Mouse (Mus musculus): ENCODE measurements around the gene Hivep2. TPM values are rescaled to one million over a fixed set of nuclear protein-coding genes. Genes with fewer than 3 reads are reported as not detected.

The Hivep2 gene
- polyA plus RNA-seq, 1 experiment from 2014 or later: 6.0 TPM

- no peak for ATAC-seq (ENCODE audit: borderline replicate concordance, extremely low read depth, low FRiP score, low TSS enrichment)
- no peak overlapping the region for H3K9ac ChIP-seq
Observed at GRCm38 (mm10) chr10:13997336-13997735, 31.5 kb downstream of the Hivep2 start.

GRCm38 (mm10) chr10:14004769-14005517 lies 39.1 kb downstream of the Hivep2 start:
- no peak overlapping the region for H3K4me2 ChIP-seq
- no peak overlapping the region for H3K4me3 ChIP-seq
- no peak overlapping the region for H3K9ac ChIP-seq
- no peaks in the 10 kb centered on the region for H3K36me3 ChIP-seq
- H3K4me1 ChIP-seq: no peaks in the 10 kb centered on the region
- H3K9me3 ChIP-seq: no peaks in the 10 kb centered on the region
- H3K27me3 ChIP-seq: no peaks in the 10 kb centered on the region
- no peak overlapping the region for H3K27ac ChIP-seq
- no peak for ATAC-seq (ENCODE audit: borderline replicate concordance, extremely low read depth, low FRiP score, low TSS enrichment)
- 62% methylated on average over 4 of the region's 4 CpGs for WGBS

More at GRCm38 (mm10) chr10:13997336-13997735, 31.5 kb downstream of the Hivep2 start:
- H3K27ac ChIP-seq: no peak overlapping the region
- H3K4me1 ChIP-seq: no peaks in the 10 kb centered on the region
- H3K4me3 ChIP-seq: no peak overlapping the region
- WGBS: 73% methylated on average over 4 of the region's 4 CpGs
- H3K36me3 ChIP-seq: no peaks in the 10 kb centered on the region
- H3K9me3 ChIP-seq: no peaks in the 10 kb centered on the region
- no peaks in the 10 kb centered on the region for H3K27me3 ChIP-seq
- H3K4me2 ChIP-seq: no peak overlapping the region

GRCm38 (mm10) chr10:14009721-14010120 lies 43.8 kb downstream of the Hivep2 start:
- no peaks in the 10 kb centered on the region for H3K36me3 ChIP-seq
- no peaks in the 10 kb centered on the region for H3K9me3 ChIP-seq
- no peaks in the 10 kb centered on the region for H3K4me1 ChIP-seq
- H3K27me3 ChIP-seq: no peaks in the 10 kb centered on the region
- H3K4me3 ChIP-seq: no peak overlapping the region
- H3K27ac ChIP-seq: no peak overlapping the region
- no peak for ATAC-seq (ENCODE audit: borderline replicate concordance, extremely low read depth, low FRiP score, low TSS enrichment)
- no peak overlapping the region for H3K9ac ChIP-seq
- 67% methylated on average over 2 of the region's 2 CpGs for WGBS
- no peak overlapping the region for H3K4me2 ChIP-seq

GRCm38 (mm10) chr10:14016287-14016970 lies 50.6 kb downstream of the Hivep2 start:
- 60% methylated on average over 13 of the region's 13 CpGs for WGBS
- ATAC-seq (ENCODE audit: borderline replicate concordance, extremely low read depth, low FRiP score, low TSS enrichment): no peak
- Histone ChIP-seq H3K27me3 (no peaks in the 10 kb centered on the region), H3K9ac (no peak overlapping the region), H3K4me3 (no peak overlapping the region), H3K27ac (no peak overlapping the region), H3K36me3 (no peaks in the 10 kb centered on the region), H3K9me3 (no peaks in the 10 kb centered on the region), H3K4me1 (peaks cover 12% of the 10 kb centered on the region), H3K4me2 (no peak overlapping the region)

GRCm38 (mm10) chr10:14017338-14017737 lies 51.5 kb downstream of the Hivep2 start:
- Histone ChIP-seq H3K36me3 (no peaks in the 10 kb centered on the region), H3K9ac (no peak overlapping the region), H3K4me2 (no peak overlapping the region), H3K4me1 (peaks cover 12% of the 10 kb centered on the region), H3K27ac (no peak overlapping the region), H3K9me3 (no peaks in the 10 kb centered on the region), H3K27me3 (no peaks in the 10 kb centered on the region), H3K4me3 (no peak overlapping the region)
- no peak for ATAC-seq (ENCODE audit: borderline replicate concordance, extremely low read depth, low FRiP score, low TSS enrichment)
- WGBS: 70% methylated on average over 2 of the region's 2 CpGs

GRCm38 (mm10) chr10:14017822-14018364 lies 52.0 kb downstream of the Hivep2 start:
- no peak for ATAC-seq (ENCODE audit: borderline replicate concordance, extremely low read depth, low FRiP score, low TSS enrichment)
- Histone ChIP-seq H3K36me3 (no peaks in the 10 kb centered on the region), H3K4me2 (peak overlapping the region; percentile 50), H3K4me3 (peak overlapping the region; percentile 24), H3K27me3 (no peaks in the 10 kb centered on the region), H3K27ac (peak overlapping the region; percentile 41; the same call in 1 of the 2 replicates), H3K9me3 (no peaks in the 10 kb centered on the region), H3K4me1 (peaks cover 12% of the 10 kb centered on the region), H3K9ac (peak overlapping the region; percentile 29; the same call in 1 of the 2 replicates)
- 2% methylated on average over 12 of the region's 12 CpGs for WGBS

- H3K4me1 ChIP-seq: peaks cover 12% of the 10 kb centered on the region
- no peaks in the 10 kb centered on the region for H3K36me3 ChIP-seq
- no peak for ATAC-seq (ENCODE audit: borderline replicate concordance, extremely low read depth, low FRiP score, low TSS enrichment)
- H3K4me3 ChIP-seq: no peak overlapping the region
- H3K27me3 ChIP-seq: no peaks in the 10 kb centered on the region
- peak overlapping the region; percentile 50; the same call in 1 of the 2 replicates for H3K4me2 ChIP-seq
- no peak overlapping the region for H3K9ac ChIP-seq
- H3K27ac ChIP-seq: no peak overlapping the region
- WGBS: 28% methylated on average over 7 of the region's 7 CpGs
- H3K9me3 ChIP-seq: no peaks in the 10 kb centered on the region
Observed at GRCm38 (mm10) chr10:14018672-14019071, 52.8 kb downstream of the Hivep2 start.

- H3K4me1 ChIP-seq: peaks cover 12% of the 10 kb centered on the region
- H3K4me3 ChIP-seq: no peak overlapping the region
- no peak overlapping the region for H3K9ac ChIP-seq
- no peak overlapping the region for H3K27ac ChIP-seq
- WGBS: 66% methylated on average over 3 of the region's 3 CpGs
- H3K4me2 ChIP-seq: no peak overlapping the region
- H3K9me3 ChIP-seq: no peaks in the 10 kb centered on the region
- no peaks in the 10 kb centered on the region for H3K27me3 ChIP-seq
- no peak for ATAC-seq (ENCODE audit: borderline replicate concordance, extremely low read depth, low FRiP score, low TSS enrichment)
- H3K36me3 ChIP-seq: no peaks in the 10 kb centered on the region
Observed at GRCm38 (mm10) chr10:14019198-14019597, 53.3 kb downstream of the Hivep2 start.

- Histone ChIP-seq H3K27ac (no peak overlapping the region), H3K4me1 (peaks cover 12% of the 10 kb centered on the region), H3K4me3 (no peak overlapping the region), H3K9me3 (no peaks in the 10 kb centered on the region), H3K4me2 (no peak overlapping the region), H3K27me3 (no peaks in the 10 kb centered on the region), H3K36me3 (no peaks in the 10 kb centered on the region), H3K9ac (no peak overlapping the region)
- ATAC-seq (ENCODE audit: borderline replicate concordance, extremely low read depth, low FRiP score, low TSS enrichment): no peak
- WGBS: 43% methylated on average over 7 of the region's 7 CpGs
Observed at GRCm38 (mm10) chr10:14020253-14020652, 54.4 kb downstream of the Hivep2 start.

- WGBS: 87% methylated on average over 7 of the region's 7 CpGs
- H3K36me3 ChIP-seq: no peaks in the 10 kb centered on the region
- no peak overlapping the region for H3K4me3 ChIP-seq
- no peak overlapping the region for H3K4me2 ChIP-seq
- no peak overlapping the region for H3K27ac ChIP-seq
- H3K4me1 ChIP-seq: no peaks in the 10 kb centered on the region
- H3K9me3 ChIP-seq: no peaks in the 10 kb centered on the region
- H3K27me3 ChIP-seq: no peaks in the 10 kb centered on the region
- H3K9ac ChIP-seq: no peak overlapping the region
- no peak for ATAC-seq (ENCODE audit: borderline replicate concordance, extremely low read depth, low FRiP score, low TSS enrichment)
Observed at GRCm38 (mm10) chr10:14024971-14025370, 59.1 kb downstream of the Hivep2 start.

GRCm38 (mm10) chr10:14027751-14028150 lies 61.9 kb downstream of the Hivep2 start:
- no peaks in the 10 kb centered on the region for H3K4me1 ChIP-seq
- no peak overlapping the region for H3K9ac ChIP-seq
- no peak overlapping the region for H3K4me3 ChIP-seq

GRCm38 (mm10) chr10:14028956-14029355 lies 63.1 kb downstream of the Hivep2 start:
- Histone ChIP-seq H3K36me3 (no peaks in the 10 kb centered on the region), H3K4me1 (no peaks in the 10 kb centered on the region), H3K4me3 (no peak overlapping the region), H3K9ac (no peak overlapping the region), H3K4me2 (no peak overlapping the region), H3K27ac (no peak overlapping the region), H3K27me3 (no peaks in the 10 kb centered on the region), H3K9me3 (no peaks in the 10 kb centered on the region)
- ATAC-seq (ENCODE audit: borderline replicate concordance, extremely low read depth, low FRiP score, low TSS enrichment): no peak
- 78% methylated on average over 7 of the region's 7 CpGs for WGBS

More at GRCm38 (mm10) chr10:14027751-14028150, 61.9 kb downstream of the Hivep2 start:
- 64% methylated on average over 1 of the region's 1 CpGs for WGBS
- Histone ChIP-seq H3K27me3 (no peaks in the 10 kb centered on the region), H3K27ac (no peak overlapping the region), H3K36me3 (no peaks in the 10 kb centered on the region), H3K4me2 (no peak overlapping the region), H3K9me3 (no peaks in the 10 kb centered on the region)
- no peak for ATAC-seq (ENCODE audit: borderline replicate concordance, extremely low read depth, low FRiP score, low TSS enrichment)

Data from lung, embryonic 15.5 days (tissue).